Mouse (Mus musculus): ENCODE measurements around the gene Cox10. TPM values are rescaled to one million over a fixed set of nuclear protein-coding genes. Genes with fewer than 3 reads are reported as not detected.

Cox10 gene
- total and polyA plus RNA-seq, 3 experiments: 39.9 to 374 (median 52.2) TPM

DNA sequence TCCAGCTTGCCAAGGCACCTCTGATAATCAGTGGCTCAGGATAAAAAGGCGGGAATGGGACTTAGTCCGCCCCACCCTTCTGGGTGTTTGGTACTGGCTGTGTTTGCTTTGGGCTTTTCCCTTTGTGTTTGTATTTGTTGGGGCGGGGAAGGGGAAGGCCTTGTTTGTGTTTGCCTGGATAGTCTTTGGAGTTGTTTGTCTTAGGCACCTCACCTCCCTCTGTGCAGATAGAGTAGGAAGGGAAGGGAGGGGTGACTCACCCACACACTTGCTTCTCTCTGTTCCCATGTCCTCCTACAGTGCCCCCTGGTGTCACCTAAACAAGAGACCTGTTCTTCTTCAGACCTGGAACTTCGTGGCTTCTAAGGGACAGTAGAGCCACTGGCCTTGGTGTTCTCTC, 122.1 kb downstream of the Cox10 start:
- no peak overlapping the region for H3K27ac ChIP-seq (ENCODE audit: control insufficient read depth, low read depth, low read length)
- TF ChIP-seq NRF1 (IDR thresholded peaks at IDR 0.05; ENCODE audit: insufficient read depth, low read depth, low read length, poor library complexity, severe bottlenecking): no peak
- TF ChIP-seq USF2 (IDR thresholded peaks at IDR 0.05; ENCODE audit: borderline replicate concordance in 1 of 2, insufficient read depth in 1 of 2, low read depth in 1 of 2, low read length in 2 of 2): no peak
- TF ChIP-seq JUND (IDR thresholded peaks at IDR 0.05; ENCODE audit: low read depth, low read length): no peak
- no peak for TF ChIP-seq CHD1 (IDR thresholded peaks at IDR 0.05; ENCODE audit: low read depth, low read length)
- TF ChIP-seq MEF2A (IDR thresholded peaks at IDR 0.05; ENCODE audit: extremely low read depth, insufficient replicate concordance, low read depth, low read length, poor library complexity, severe bottlenecking): no peak
- TF ChIP-seq CHD2 (IDR thresholded peaks at IDR 0.05; ENCODE audit: low read length): no peak
- peak; percentile 47 for TF ChIP-seq SMC3 (IDR thresholded peaks at IDR 0.05; ENCODE audit: low read depth, low read length)
- TF ChIP-seq TAL1 (IDR thresholded peaks at IDR 0.05; ENCODE audit: low read length): no peak
- TF ChIP-seq UBTF (IDR thresholded peaks at IDR 0.05; ENCODE audit: borderline replicate concordance, insufficient read depth, low read depth, low read length): no peak
- TF ChIP-seq RAD21 (IDR thresholded peaks at IDR 0.05; ENCODE audit: low read depth, low read length): peak; percentile 23
- peak in 2 of 3 experiments; percentile 19 to 52; a peak in 3 of 6 replicates for TF ChIP-seq CTCF (IDR thresholded peaks at IDR 0.05 in 2 of 3, conservative IDR thresholded peaks at IDR 0.05 in 1 of 3; ENCODE audit: control insufficient read depth in 1 of 3, insufficient read depth in 1 of 3, low read depth in 2 of 3, low read length in 3 of 3, poor library complexity in 1 of 3, severe bottlenecking in 1 of 3)
- TF ChIP-seq MXI1 (IDR thresholded peaks at IDR 0.05; ENCODE audit: low read depth, low read length): no peak
- TF ChIP-seq ZMIZ1 (IDR thresholded peaks at IDR 0.05; ENCODE audit: low read depth, low read length): no peak
- TF ChIP-seq TBP (IDR thresholded peaks at IDR 0.05; ENCODE audit: low read depth, low read length): no peak
- TF ChIP-seq GABPA (IDR thresholded peaks at IDR 0.05; ENCODE audit: low read depth, low read length): no peak
- no peak for TF ChIP-seq GATA1 (IDR thresholded peaks at IDR 0.05; ENCODE audit: low read depth, low read length)
- DNase-seq (ENCODE audit: low read depth, low spot score): peak; percentile 30

GRCm38 (mm10) chr11:63956748-63957147, 122.5 kb downstream of the Cox10 start:
- H3K79me2 ChIP-seq (ENCODE audit: control insufficient read depth, insufficient read depth, low read length, poor library complexity): no peaks in the 10 kb centered on the region
- no peak for DNase-seq (ENCODE audit: low read depth, low spot score)
- TF ChIP-seq MYB (IDR thresholded peaks at IDR 0.05; ENCODE audit: low read depth, low read length) (no peak), ZMIZ1 (IDR thresholded peaks at IDR 0.05; ENCODE audit: low read depth, low read length) (no peak), CHD1 (IDR thresholded peaks at IDR 0.05; ENCODE audit: low read depth, low read length) (no peak), ELF1 (IDR thresholded peaks at IDR 0.05; ENCODE audit: low read depth, low read length) (no peak), MAFK (IDR thresholded peaks at IDR 0.05; ENCODE audit: borderline replicate concordance, low read depth, low read length) (no peak), TAL1 (IDR thresholded peaks at IDR 0.05; ENCODE audit: low read length) (no peak), RCOR1 (IDR thresholded peaks at IDR 0.05; ENCODE audit: low read depth, low read length) (no peak), MAX (IDR thresholded peaks at IDR 0.05; ENCODE audit: low read length) (no peak), BHLHE40 (IDR thresholded peaks at IDR 0.05; ENCODE audit: borderline replicate concordance, low read depth, low read length) (no peak)
- H3K4me3 ChIP-seq (ENCODE audit: control insufficient read depth in 1 of 2, insufficient read depth in 1 of 2, low read depth in 2 of 2, low read length in 2 of 2): no peak overlapping the region
- H3K27me3 ChIP-seq (ENCODE audit: control insufficient read depth in 1 of 2, insufficient read depth in 2 of 2, low read length in 2 of 2): no peaks in the 10 kb centered on the region
- no peaks in the 10 kb centered on the region for H3K36me3 ChIP-seq (ENCODE audit: control insufficient read depth in 1 of 2, insufficient read depth in 2 of 2, low read length in 2 of 2)
- H3K4me1 ChIP-seq (ENCODE audit: control insufficient read depth in 1 of 2, insufficient read depth in 2 of 2, low read length in 2 of 2): no peaks in the 10 kb centered on the region
- no peak overlapping the region for H3K27ac ChIP-seq (ENCODE audit: control insufficient read depth, low read depth, low read length)
- H3K9ac ChIP-seq (ENCODE audit: control insufficient read depth, low read depth, low read length, poor library complexity, severe bottlenecking): no peak overlapping the region
- H3K9me3 ChIP-seq (replicated peaks; ENCODE audit: insufficient read depth, low read length): no peaks in the 10 kb centered on the region

More for the DNA sequence above, 122.1 kb downstream of the Cox10 start:
- Histone ChIP-seq H3K9ac (ENCODE audit: control insufficient read depth, low read depth, low read length, poor library complexity, severe bottlenecking) (no peak overlapping the region), H3K9me3 (replicated peaks; ENCODE audit: insufficient read depth, low read length) (no peaks in the 10 kb centered on the region), H3K4me3 (ENCODE audit: control insufficient read depth in 1 of 2, insufficient read depth in 1 of 2, low read depth in 2 of 2, low read length in 2 of 2) (no peak overlapping the region), H3K79me2 (ENCODE audit: control insufficient read depth, insufficient read depth, low read length, poor library complexity) (no peaks in the 10 kb centered on the region), H3K36me3 (ENCODE audit: control insufficient read depth in 1 of 2, insufficient read depth in 2 of 2, low read length in 2 of 2) (no peaks in the 10 kb centered on the region), H3K27me3 (ENCODE audit: control insufficient read depth in 1 of 2, insufficient read depth in 2 of 2, low read length in 2 of 2) (no peaks in the 10 kb centered on the region), H3K4me1 (ENCODE audit: control insufficient read depth in 1 of 2, insufficient read depth in 2 of 2, low read length in 2 of 2) (no peaks in the 10 kb centered on the region)
